Mouse (Mus musculus) liver, postnatal 0 days (tissue): ENCODE data around the gene Mup12.
"Not testable (repeated sequence)": the region's sequence is repeated elsewhere in the genome, so short reads cannot be mapped to it uniquely, and the experiment has no call there.

Experiments
- CTCF ChIP-seq: sonication (generic); IDR thresholded peaks from 2 replicates; pipeline ENCODE4 v1.5.1; 2016; ENCODE audit warnings: antibody characterized with exemption, low read depth
- EP300 ChIP-seq: IDR thresholded peaks from 2 replicates; pipeline ENCODE4 v1.6.1; 2016; ENCODE audit warnings: antibody characterized with exemption, low read depth, mild to moderate bottlenecking

- not testable (repeated sequence) for TF ChIP-seq CTCF, EP300
Measured at GRCm38 (mm10) chr4:60741226-60741625, at the start of gene Mup12.
